Mouse (Mus musculus) E14TG2a.4 (cell line): Measurements from ENCODE around the gene Atxn1.

Source experiments
- CTCF ChIP-seq: conservative IDR thresholded peaks from 2 replicates; pipeline ENCODE4 v1.5.1; 2014; ENCODE audit warnings: low read length
- NANOG ChIP-seq: IDR thresholded peaks from 2 replicates; pipeline ENCODE4 v1.6.1; 2014; ENCODE audit warnings: borderline replicate concordance, low read length, mixed read lengths
- POU5F1 ChIP-seq: IDR thresholded peaks from 2 replicates; pipeline ENCODE4 v1.6.1; 2014; ENCODE audit warnings: low read length, borderline replicate concordance

DNA sequence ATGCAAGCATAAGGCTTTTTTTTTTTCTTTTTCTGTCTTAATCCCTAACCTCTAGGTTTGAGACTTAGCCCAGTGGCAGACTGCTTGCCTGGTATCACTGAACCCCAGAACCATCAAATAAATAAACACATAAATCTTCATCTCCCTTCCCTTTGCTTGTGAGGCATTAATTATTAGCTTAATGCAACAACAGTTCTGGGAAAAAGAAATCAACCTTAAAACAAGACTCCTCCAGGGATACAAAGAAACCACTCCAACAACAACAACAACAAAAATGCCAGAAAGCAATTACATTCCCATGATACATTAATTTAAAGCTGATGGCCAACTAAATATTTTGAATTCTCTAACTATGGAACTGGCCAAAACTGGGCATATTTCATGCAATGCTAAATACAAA is 28.0 kb downstream of the Atxn1 start:
- TF ChIP-seq CTCF, result no peak
- no peak for TF ChIP-seq POU5F1
- no peak for TF ChIP-seq NANOG
